Mouse (Mus musculus) kidney, embryonic 14.5 days (tissue): ENCODE results near the gene Wnt9b. TPM values are rescaled to one million over a fixed set of nuclear protein-coding genes. Genes with fewer than 3 reads are reported as not detected.

Experiments used
- ATAC-seq: fragments of 200-750 bp; cut with Nextera tagmentation; 2 replicates; pipeline ENCODE4 v1.8.0; 2017; ENCODE audit warnings: moderate number of reproducible peaks, mild to moderate bottlenecking, moderate TSS enrichment, moderate library complexity; ENCODE audit not compliant: low FRiP score, low TSS enrichment
- H3K27ac ChIP-seq: fragments of 300-500 bp; sonication (generic); 2 replicates; pipeline ENCODE4 v1.5.1; 2014; ENCODE audit warnings: low read depth, mild to moderate bottlenecking, low read length, moderate library complexity, mixed read lengths
- H3K27me3 ChIP-seq: fragments of 300-500 bp; sonication (generic); 2 replicates; pipeline ENCODE4 v1.6.1; 2014; ENCODE audit warnings: mild to moderate bottlenecking, low read length; ENCODE audit not compliant: control insufficient read depth, insufficient read depth
- H3K36me3 ChIP-seq: fragments of 300-500 bp; sonication (generic); 2 replicates; pipeline ENCODE4 v1.6.1; 2014; ENCODE audit warnings: low read length, mixed read lengths; ENCODE audit not compliant: control insufficient read depth, insufficient read depth
- H3K4me1 ChIP-seq: fragments of 300-500 bp; sonication (generic); 2 replicates; pipeline ENCODE4 v1.6.1; 2014; ENCODE audit warnings: low read length, mixed read lengths; ENCODE audit not compliant: control insufficient read depth, insufficient read depth
- H3K4me2 ChIP-seq: fragments of 300-500 bp; sonication (generic); replicated peaks from 2 replicates; pipeline ENCODE4 v1.6.1; 2014; ENCODE audit warnings: low read depth, mild to moderate bottlenecking, low read length
- H3K4me3 ChIP-seq: fragments of 300-500 bp; sonication (generic); 2 replicates; pipeline ENCODE4 v1.5.1; 2014; ENCODE audit warnings: mild to moderate bottlenecking, low read length
- H3K9ac ChIP-seq: fragments of 300-500 bp; sonication (generic); 2 replicates; pipeline ENCODE4 v1.6.1; 2014; ENCODE audit warnings: low read depth, mild to moderate bottlenecking, low read length, moderate library complexity
- H3K9me3 ChIP-seq: fragments of 300-500 bp; sonication (generic); 2 replicates; pipeline ENCODE4 v1.6.1; 2016; ENCODE audit warnings: low read length; ENCODE audit not compliant: control insufficient read depth
- WGBS: fragments of 180-500 bp; shearing (Covaris S2); extraction: QIAGEN DNeasy Blood & Tissue Kit; methylation state at CpG from one replicate; pipeline ENCODE4 v1.1.7; 2014; 5-methylcytosine and 5-hydroxymethylcytosine counted together
- polyA plus RNA-seq: library from polyadenylated mRNA; unstranded; fragments of >200 nt; fragmentation: Nextera tagmentation; extraction: Ambion mirVana; gene quantifications from 2 replicates; pipeline ENCODE4 v1.2.1, GENCODE M21; 2014

Gene Wnt9b
- polyA plus RNA-seq, 1 experiment from 2014 or later, result 8.4 TPM

GRCm38 (mm10) chr11:103697565-103698176 is 52.0 kb downstream of the Wnt9b start, which contains the start of gene Gosr2:
Gene Gosr2, minus strand, starts transcription at chr11:103697898.
- H3K9ac ChIP-seq, result peak within 1 kb of the TSS; percentile 90
- H3K4me3 ChIP-seq, result peak within 1 kb of the TSS; percentile 95
- ATAC-seq, result peak; percentile 97
- H3K27me3 ChIP-seq, result no peaks in the 10 kb centered on the region
- H3K9me3 ChIP-seq, result no peaks in the 10 kb centered on the region
- H3K27ac ChIP-seq, result peak within 1 kb of the TSS; percentile 90
- H3K4me1 ChIP-seq, result 0 out of 2 replicates have a peak, but pooled peaks cover 5% of the 10 kb centered on the region
- H3K4me2 ChIP-seq, result peak within 1 kb of the TSS; percentile 54
- under 1% methylated on average over 52 of the region's 57 CpGs for WGBS
- no peaks in the 10 kb centered on the region for H3K36me3 ChIP-seq

DNA sequence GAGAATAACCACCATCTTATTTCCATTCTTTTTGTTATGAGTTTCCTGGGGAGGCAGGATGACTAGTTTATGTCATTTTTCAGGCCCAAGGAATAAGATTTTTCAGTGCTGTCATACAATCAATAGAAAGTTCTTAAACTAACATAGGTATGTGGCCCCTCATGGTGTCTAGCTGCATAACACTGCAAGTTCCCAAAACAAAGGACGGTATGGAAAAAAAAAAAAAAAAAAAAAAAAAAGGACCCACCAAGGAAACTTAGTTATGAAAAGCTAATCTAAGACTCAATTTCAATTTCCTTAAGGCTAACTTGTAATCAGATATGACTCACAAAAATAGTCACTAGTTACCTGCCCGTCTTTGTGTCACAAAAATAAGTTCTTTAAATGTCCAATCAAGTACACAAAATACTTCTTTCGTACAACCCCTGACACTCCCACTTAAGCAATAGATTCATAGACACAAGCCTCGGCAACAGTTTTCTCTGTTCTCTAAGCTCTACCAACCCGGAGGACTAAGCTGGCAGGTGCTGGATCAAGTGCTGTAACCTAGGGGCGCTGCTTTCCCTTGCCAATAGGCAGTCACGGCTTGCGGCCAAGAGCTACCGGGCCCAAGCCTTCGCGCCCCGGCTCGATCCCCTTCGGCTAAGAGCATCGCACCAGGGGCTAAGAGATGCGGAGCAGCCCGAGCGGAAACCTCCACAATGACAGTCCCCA is 52.6 kb downstream of the Wnt9b start:
- H3K4me1 ChIP-seq, result 0 out of 2 replicates have a peak, but pooled peaks cover 5% of the 10 kb centered on the region
- WGBS, result 3% methylated on average over 18 of the region's 18 CpGs
- no peaks in the 10 kb centered on the region for H3K9me3 ChIP-seq
- peak; percentile 76 for ATAC-seq
- peak overlapping the region; percentile 90 for H3K9ac ChIP-seq
- H3K4me3 ChIP-seq, result peak overlapping the region; percentile 95
- peak overlapping the region; percentile 90 for H3K27ac ChIP-seq
- H3K27me3 ChIP-seq, result no peaks in the 10 kb centered on the region
- no peaks in the 10 kb centered on the region for H3K36me3 ChIP-seq
- H3K4me2 ChIP-seq, result peak overlapping the region; percentile 54

GRCm38 (mm10) chr11:103693241-103693640 is 56.4 kb downstream of the Wnt9b start:
- Histone ChIP-seq H3K27ac (no peak overlapping the region), H3K4me2 (no peak overlapping the region)

DNA sequence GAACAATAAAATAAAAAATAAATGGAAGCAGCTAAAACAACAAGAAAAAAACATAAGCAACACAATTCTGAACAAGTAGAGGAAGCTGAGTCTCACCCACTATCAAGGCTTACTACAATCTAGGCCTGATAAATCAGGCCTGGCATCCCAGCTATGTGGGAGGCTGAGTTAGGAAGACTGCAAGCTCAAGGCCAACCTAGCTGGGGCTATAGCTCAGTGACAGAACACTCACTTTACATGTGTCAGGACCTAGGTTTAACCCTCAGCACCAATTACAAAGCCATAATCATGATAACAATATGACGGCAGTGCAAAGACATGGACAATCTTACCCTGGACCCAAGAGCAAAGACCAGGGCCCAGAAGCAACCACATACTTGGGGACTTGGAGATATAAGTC is 58.6 kb downstream of the Wnt9b start:
- no peak for ATAC-seq
- 89% methylated on average over 1 of the region's 1 CpGs for WGBS

More at GRCm38 (mm10) chr11:103693241-103693640, 56.4 kb downstream of the Wnt9b start:
- no peaks in the 10 kb centered on the region for H3K9me3 ChIP-seq
- H3K4me1 ChIP-seq, result peaks cover 7% of the 10 kb centered on the region; the same call in 1 of the 2 replicates
- H3K27me3 ChIP-seq, result no peaks in the 10 kb centered on the region
- WGBS, result 79% methylated on average over 1 of the region's 1 CpGs
- H3K9ac ChIP-seq, result no peak overlapping the region
- ATAC-seq, result no peak
- 0 out of 2 replicates have a peak, but pooled peaks cover 4% of the 10 kb centered on the region for H3K36me3 ChIP-seq
- H3K4me3 ChIP-seq, result no peak overlapping the region

DNA sequence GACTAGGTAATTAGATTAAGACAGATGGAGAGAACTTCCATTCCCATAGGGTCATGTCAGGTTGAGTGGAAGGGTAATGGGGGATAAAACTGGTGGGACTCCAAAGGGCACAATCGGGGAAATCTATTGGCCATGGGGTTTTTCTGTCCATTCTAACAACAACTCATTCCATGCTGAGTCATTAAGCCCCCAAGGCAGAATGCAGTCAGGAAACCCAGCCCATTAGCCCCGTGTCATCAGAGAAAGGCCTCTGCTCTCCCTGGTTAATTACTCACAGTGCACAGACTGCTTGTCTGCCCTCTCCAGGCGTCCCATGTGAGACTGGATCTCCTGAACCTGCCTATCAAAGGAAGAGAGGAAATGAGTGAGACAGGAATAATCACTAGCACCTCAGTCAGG is 60.6 kb downstream of the Wnt9b start:
- no peak overlapping the region for H3K4me3 ChIP-seq
- H3K36me3 ChIP-seq, result peaks cover 42% of the 10 kb centered on the region
- peak; percentile 39; the same call in 1 of the 2 replicates for ATAC-seq
- no peak overlapping the region for H3K4me2 ChIP-seq
- H3K4me1 ChIP-seq, result peaks cover 5% of the 10 kb centered on the region; the same call in 1 of the 2 replicates
- 31% methylated on average over 3 of the region's 3 CpGs for WGBS
- H3K27ac ChIP-seq, result no peak overlapping the region
- no peaks in the 10 kb centered on the region for H3K9me3 ChIP-seq
- no peak overlapping the region for H3K9ac ChIP-seq
- no peaks in the 10 kb centered on the region for H3K27me3 ChIP-seq

More for the DNA sequence above, 58.6 kb downstream of the Wnt9b start:
- H3K4me3 ChIP-seq, result no peak overlapping the region
- H3K36me3 ChIP-seq, result peaks cover 22% of the 10 kb centered on the region
- no peak overlapping the region for H3K27ac ChIP-seq
- H3K9ac ChIP-seq, result no peak overlapping the region
- no peaks in the 10 kb centered on the region for H3K27me3 ChIP-seq
- no peaks in the 10 kb centered on the region for H3K9me3 ChIP-seq
- peaks cover 5% of the 10 kb centered on the region; the same call in 1 of the 2 replicates for H3K4me1 ChIP-seq
- H3K4me2 ChIP-seq, result no peak overlapping the region

- no peak for ATAC-seq
- peak overlapping the region; percentile 47; the same call in 1 of the 2 replicates for H3K27ac ChIP-seq
- WGBS, result 75% methylated on average over 6 of the region's 6 CpGs
Measured at GRCm38 (mm10) chr11:103688271-103688979, 61.2 kb downstream of the Wnt9b start.

GRCm38 (mm10) chr11:103686706-103687105 is 62.9 kb downstream of the Wnt9b start:
- no peaks in the 10 kb centered on the region for H3K27me3 ChIP-seq
- H3K9ac ChIP-seq, result 0 out of 2 replicates have a peak overlapping the region, but pooled peaks have one; percentile 7
- H3K27ac ChIP-seq, result peak overlapping the region; percentile 63
- 67% methylated on average over 6 of the region's 6 CpGs for WGBS
- H3K4me2 ChIP-seq, result no peak overlapping the region
- H3K4me3 ChIP-seq, result no peak overlapping the region
- H3K4me1 ChIP-seq, result peaks cover 5% of the 10 kb centered on the region; the same call in 1 of the 2 replicates
- ATAC-seq, result peak; percentile 44; the same call in 1 of the 2 replicates
- peaks cover 64% of the 10 kb centered on the region for H3K36me3 ChIP-seq
- no peaks in the 10 kb centered on the region for H3K9me3 ChIP-seq

More at GRCm38 (mm10) chr11:103688271-103688979, 61.2 kb downstream of the Wnt9b start:
- H3K27me3 ChIP-seq, result no peaks in the 10 kb centered on the region
- peaks cover 5% of the 10 kb centered on the region; the same call in 1 of the 2 replicates for H3K4me1 ChIP-seq
- no peak overlapping the region for H3K9ac ChIP-seq
- H3K4me2 ChIP-seq, result no peak overlapping the region
- H3K9me3 ChIP-seq, result no peaks in the 10 kb centered on the region
- H3K36me3 ChIP-seq, result peaks cover 48% of the 10 kb centered on the region
- no peak overlapping the region for H3K4me3 ChIP-seq

DNA sequence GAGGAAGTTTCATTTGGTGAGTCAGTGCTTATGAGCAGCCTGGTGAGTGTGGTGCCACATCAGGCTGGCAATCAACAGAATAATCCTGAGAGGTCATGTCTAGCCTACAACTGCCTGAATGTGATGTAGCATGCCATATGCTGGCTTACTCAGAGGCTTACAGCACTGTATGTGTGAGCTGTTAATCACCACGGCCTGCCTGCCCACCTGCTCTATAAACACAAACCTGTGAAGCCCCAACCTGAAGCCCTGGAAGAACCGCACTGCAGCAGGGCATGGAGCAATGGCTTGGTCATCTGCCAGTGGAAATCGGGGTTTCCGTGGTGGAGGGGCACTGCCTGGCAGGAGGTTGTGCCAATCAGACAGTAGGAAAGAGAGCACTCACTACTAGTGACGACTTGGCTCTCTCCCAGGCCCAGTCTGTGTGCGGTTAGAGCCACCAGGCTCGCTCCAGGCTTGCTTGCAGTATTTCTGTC is 64.3 kb downstream of the Wnt9b start:
- Histone ChIP-seq H3K36me3 (peaks cover 78% of the 10 kb centered on the region), H3K4me2 (no peak overlapping the region), H3K27me3 (no peaks in the 10 kb centered on the region), H3K9ac (no peak overlapping the region), H3K4me3 (no peak overlapping the region), H3K9me3 (no peaks in the 10 kb centered on the region), H3K4me1 (peaks cover 5% of the 10 kb centered on the region; the same call in 1 of the 2 replicates), H3K27ac (no peak overlapping the region)
- no peak for ATAC-seq
- 85% methylated on average over 7 of the region's 7 CpGs for WGBS
